Mouse (Mus musculus): Measurements from ENCODE around the gene Gtpbp6. TPM values are rescaled to one million over a fixed set of nuclear protein-coding genes. Genes with fewer than 3 reads are reported as not detected.
"Not testable (repeated sequence)": the region's sequence is repeated elsewhere in the genome, so short reads cannot be mapped to it uniquely, and the experiment has no call there.

Gtpbp6 gene
- 32.0 and 42.1 TPM in 2 replicates for polyA plus RNA-seq (2015; fragmentation: Nextera tagmentation; extraction: Ambion mirVana)

DNA sequence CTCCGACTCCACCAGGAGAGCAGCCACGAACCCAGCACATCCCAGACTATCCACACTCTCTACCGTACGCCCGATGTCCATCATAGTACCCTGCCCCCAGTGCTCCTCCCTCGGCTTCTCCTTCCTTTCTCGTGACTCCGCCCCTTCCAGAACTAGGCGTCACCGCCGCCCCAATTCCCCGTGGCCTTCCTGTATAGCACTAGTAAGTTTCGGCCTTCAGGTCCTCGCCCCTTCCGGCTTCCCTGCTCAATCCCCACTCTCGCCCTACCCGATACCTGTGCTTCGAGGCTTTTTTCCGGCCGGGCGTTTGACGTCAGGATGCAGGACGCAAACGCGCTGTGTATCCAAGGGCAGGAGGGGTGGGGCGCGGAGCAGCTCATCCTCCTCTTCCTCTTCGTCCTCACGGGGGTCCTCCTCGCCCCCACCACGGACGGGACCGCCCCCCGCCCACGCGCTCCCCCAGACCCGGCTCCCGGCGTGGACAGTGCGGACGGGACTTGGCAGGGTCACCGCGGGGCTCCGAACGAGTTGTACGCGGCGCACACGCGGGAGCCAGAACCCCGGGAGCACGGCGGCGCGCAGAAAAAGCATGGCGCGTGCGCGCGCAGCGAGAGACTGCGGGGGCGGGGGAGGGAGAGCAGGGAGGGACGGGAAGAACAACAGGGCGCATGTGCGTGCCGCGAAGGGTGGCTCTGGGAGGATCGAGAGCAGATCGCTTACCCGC is at the start of gene Gtpbp6:
Gtpbp6 (minus strand) TSS at position 617 of the 724 bp plus-strand sequence.
- peaks cover 11% of the 10 kb centered on the region for H3K4me1 ChIP-seq
- peak within 1 kb of the TSS; percentile 81 for H3K4me3 ChIP-seq
- H3K9me3 ChIP-seq, result no peaks in the 10 kb centered on the region
- H3K4me2 ChIP-seq, result peak within 1 kb of the TSS; percentile 91
- H3K27me3 ChIP-seq, result no peaks in the 10 kb centered on the region
- H3K36me3 ChIP-seq, result peaks cover 50% of the 10 kb centered on the region
- peak within 1 kb of the TSS; percentile 85 for H3K9ac ChIP-seq
- ATAC-seq (ENCODE audit: insufficient number of reproducible peaks, insufficient read depth, low FRiP score, low TSS enrichment, low read depth), result peak; percentile 87
- under 1% methylated on average over 70 of the region's 71 CpGs for WGBS
- H3K27ac ChIP-seq, result peak within 1 kb of the TSS; percentile 99

DNA sequence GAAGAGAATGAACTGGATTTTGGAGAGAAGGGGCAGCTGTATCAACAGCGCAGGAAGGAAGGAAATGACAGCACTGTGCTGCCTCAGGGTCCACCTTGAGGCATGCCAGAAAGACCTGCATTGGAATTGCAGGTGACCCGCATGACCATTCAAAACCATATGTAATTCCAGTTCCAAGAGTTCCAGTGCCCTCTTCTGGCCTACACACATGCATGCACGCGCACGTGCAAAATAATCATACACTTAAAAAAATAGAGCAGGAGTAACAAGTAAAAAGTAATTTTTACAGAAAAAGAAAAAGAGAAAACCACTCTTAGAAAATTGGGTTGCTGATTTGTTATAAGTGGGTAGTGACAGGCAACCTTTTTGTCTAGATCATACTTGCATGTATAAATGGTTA is 35.0 kb upstream of the Gtpbp6 start:
- Histone ChIP-seq H3K9ac (no peak overlapping the region), H3K36me3 (peaks cover 79% of the 10 kb centered on the region), H3K27ac (no peak overlapping the region), H3K4me2 (no peak overlapping the region), H3K4me3 (no peak overlapping the region), H3K27me3 (no peaks in the 10 kb centered on the region), H3K4me1 (no peaks in the 10 kb centered on the region), H3K9me3 (no peaks in the 10 kb centered on the region)
- WGBS, result 89% methylated on average over 5 of the region's 5 CpGs
- no peak for ATAC-seq (ENCODE audit: insufficient number of reproducible peaks, insufficient read depth, low FRiP score, low TSS enrichment, low read depth)

DNA sequence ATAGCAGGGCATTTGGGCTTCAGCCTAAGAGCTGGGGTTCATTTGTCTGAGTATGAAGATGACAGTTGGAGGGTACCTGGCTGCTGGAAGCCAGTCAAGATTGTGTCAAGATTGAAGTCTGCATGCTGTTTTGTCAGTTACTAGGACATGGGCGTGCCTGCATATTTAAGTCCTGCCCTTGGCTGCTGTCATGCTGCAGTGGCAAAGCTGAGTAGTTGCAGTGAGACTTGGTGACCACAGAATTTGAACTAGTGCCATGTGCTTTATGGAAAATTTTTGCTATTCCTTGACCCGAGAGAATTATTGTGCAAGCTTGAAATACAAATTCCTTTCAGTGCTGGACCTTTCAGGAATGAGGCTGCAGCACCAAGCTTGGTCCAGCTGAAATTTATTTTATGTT is 34.3 kb upstream of the Gtpbp6 start:
- no peak overlapping the region for H3K4me2 ChIP-seq
- H3K36me3 ChIP-seq, result peaks cover 76% of the 10 kb centered on the region
- ATAC-seq (ENCODE audit: insufficient number of reproducible peaks, insufficient read depth, low FRiP score, low TSS enrichment, low read depth), result no peak

DNA sequence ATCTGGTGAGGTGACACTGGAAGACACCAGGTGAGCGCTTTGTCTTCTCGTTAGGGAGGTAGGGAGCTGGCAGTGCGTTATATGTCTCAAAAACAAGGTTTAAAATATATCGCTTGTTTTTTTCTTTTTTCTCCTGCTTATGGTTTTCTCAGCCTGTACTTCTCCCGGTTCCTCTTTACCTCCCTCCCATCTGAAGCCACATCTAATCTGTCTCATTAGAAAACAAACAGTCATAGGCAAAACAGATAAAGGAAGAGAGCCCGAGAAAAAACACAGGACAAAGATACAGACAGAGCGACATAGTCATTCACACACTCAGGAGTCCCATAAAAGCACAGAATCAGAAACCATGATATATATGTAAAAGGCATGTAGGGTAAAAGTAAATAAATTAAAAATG is 32.4 kb upstream of the Gtpbp6 start:
- 92% methylated on average over 7 of the region's 7 CpGs for WGBS
- Histone ChIP-seq H3K4me1 (no peaks in the 10 kb centered on the region), H3K27ac (no peak overlapping the region), H3K4me3 (no peak overlapping the region), H3K36me3 (peaks cover 59% of the 10 kb centered on the region), H3K9ac (no peak overlapping the region), H3K9me3 (no peaks in the 10 kb centered on the region), H3K27me3 (no peaks in the 10 kb centered on the region), H3K4me2 (no peak overlapping the region)
- no peak for ATAC-seq (ENCODE audit: insufficient number of reproducible peaks, insufficient read depth, low FRiP score, low TSS enrichment, low read depth)

More for the DNA sequence above, 34.3 kb upstream of the Gtpbp6 start:
- no peaks in the 10 kb centered on the region for H3K4me1 ChIP-seq
- H3K9me3 ChIP-seq, result no peaks in the 10 kb centered on the region
- H3K27ac ChIP-seq, result no peak overlapping the region
- no peaks in the 10 kb centered on the region for H3K27me3 ChIP-seq
- 88% methylated on average over 2 of the region's 2 CpGs for WGBS
- no peak overlapping the region for H3K4me3 ChIP-seq
- no peak overlapping the region for H3K9ac ChIP-seq

DNA sequence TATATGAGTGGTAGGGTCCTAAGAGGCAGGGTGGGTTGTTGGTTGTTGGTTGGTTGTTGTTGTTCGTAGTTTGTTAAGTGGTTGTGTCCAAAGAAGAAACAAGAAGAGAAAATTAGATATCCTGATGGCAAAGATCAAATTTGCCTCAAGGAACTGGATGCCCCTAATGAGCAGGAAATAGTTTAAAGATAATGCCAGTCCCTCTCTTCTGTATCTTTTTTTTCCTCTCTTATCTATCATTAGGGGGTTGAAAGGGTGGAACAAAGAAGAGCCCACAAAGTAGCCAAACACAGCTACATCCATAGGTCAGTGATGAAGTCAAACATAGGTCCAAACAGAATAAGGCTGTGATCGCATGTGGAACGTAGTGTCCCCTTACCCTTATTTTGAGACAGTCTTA is 31.3 kb upstream of the Gtpbp6 start:
- Histone ChIP-seq H3K27me3 (no peaks in the 10 kb centered on the region), H3K9ac (no peak overlapping the region), H3K4me3 (no peak overlapping the region), H3K36me3 (peaks cover 49% of the 10 kb centered on the region), H3K27ac (no peak overlapping the region), H3K9me3 (no peaks in the 10 kb centered on the region), H3K4me2 (no peak overlapping the region), H3K4me1 (no peaks in the 10 kb centered on the region)
- 91% methylated on average over 3 of the region's 3 CpGs for WGBS
- ATAC-seq (ENCODE audit: insufficient number of reproducible peaks, insufficient read depth, low FRiP score, low TSS enrichment, low read depth), result no peak

DNA sequence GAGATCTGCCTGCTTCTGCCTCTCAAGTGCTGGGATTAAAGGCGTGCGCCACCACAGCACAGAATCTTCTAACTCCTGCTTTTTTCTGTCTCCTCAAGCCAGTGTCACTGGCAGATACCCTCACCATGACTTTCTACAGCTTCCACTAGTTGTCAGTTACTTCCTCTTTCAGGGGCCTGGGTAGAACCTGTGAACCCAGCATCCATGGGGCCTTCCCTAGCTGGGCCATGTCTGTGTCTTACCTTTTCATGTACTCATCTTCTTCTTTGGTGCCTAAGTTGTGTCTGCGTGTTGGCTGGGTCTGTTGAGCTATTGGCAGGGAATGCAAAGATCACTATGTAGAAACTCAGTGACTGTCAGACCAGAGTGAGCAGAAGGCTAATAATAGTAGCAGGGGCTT is 29.8 kb upstream of the Gtpbp6 start:
- Histone ChIP-seq H3K9ac (no peak overlapping the region), H3K27ac (no peak overlapping the region), H3K4me3 (no peak overlapping the region), H3K36me3 (peaks cover 36% of the 10 kb centered on the region), H3K4me2 (no peak overlapping the region), H3K9me3 (no peaks in the 10 kb centered on the region), H3K27me3 (no peaks in the 10 kb centered on the region), H3K4me1 (no peaks in the 10 kb centered on the region)
- WGBS, result 93% methylated on average over 3 of the region's 3 CpGs
- no peak for ATAC-seq (ENCODE audit: insufficient number of reproducible peaks, insufficient read depth, low FRiP score, low TSS enrichment, low read depth)

DNA sequence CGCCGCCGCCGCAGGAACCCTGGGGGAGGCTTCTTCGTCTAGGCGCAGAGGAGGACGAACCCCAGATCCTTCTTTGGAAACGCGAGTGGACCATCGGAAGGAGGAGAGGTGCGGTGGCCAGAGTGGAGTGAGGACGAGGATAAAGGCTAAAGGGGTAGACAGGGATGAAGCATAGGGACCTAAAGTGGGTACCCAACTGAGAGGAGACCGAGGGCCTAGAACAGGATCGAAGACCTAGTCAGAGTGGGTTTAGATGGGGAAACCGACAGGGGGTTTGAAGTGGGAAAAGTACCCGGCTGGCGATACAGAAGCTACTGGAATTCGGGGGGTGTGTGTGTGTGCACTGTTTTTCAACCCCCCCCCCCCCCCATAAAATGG is 28.1 kb upstream of the Gtpbp6 start:
- no peak for ATAC-seq (ENCODE audit: insufficient number of reproducible peaks, insufficient read depth, low FRiP score, low TSS enrichment, low read depth)
- peak overlapping the region; percentile 75 for H3K4me2 ChIP-seq
- peak overlapping the region; percentile 89 for H3K4me3 ChIP-seq
- H3K36me3 ChIP-seq, result peaks cover 22% of the 10 kb centered on the region
- no peaks in the 10 kb centered on the region for H3K27me3 ChIP-seq
- H3K4me1 ChIP-seq, result no peaks in the 10 kb centered on the region
- 4% methylated on average over 18 of the region's 18 CpGs for WGBS
- peak overlapping the region; percentile 84 for H3K9ac ChIP-seq
- peak overlapping the region; percentile 75 for H3K27ac ChIP-seq
- no peaks in the 10 kb centered on the region for H3K9me3 ChIP-seq

DNA sequence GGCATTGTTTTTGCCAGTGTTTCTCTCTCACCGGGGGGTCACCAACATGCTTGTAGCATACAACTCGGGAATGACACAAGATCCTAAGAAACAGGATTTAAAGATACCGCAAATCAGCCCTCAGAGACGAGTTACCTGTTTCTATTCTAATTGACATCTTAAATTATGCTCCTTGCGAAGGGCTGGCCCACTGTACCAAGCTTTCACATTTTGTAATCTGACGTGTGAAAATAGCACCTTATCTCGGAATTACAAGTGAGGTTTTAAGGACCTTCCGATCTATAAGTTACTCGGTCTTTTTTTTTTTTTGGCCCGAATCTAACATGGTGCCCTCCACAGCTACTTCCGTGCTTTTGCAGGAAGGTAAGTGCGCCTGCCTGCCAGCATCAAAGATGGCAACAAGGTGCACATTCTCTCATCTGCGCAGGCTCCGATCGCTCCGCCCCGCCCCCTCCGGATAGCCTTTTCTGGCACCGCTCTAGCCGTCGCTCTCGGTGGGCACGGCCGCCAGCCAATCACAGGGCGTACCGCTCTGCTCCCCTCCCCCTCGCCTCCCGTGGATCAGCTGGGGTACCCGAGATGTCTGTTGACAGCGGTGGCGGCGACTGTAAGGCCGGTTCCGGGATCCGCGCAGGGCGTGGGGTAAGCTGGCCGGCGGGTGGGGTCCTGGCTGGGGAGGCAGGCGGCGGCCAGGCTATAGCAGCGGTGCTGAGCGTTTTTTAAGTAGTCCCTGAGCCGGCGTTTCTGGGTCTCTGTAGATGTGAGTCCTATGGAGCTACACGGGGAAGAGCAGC is 27.5 kb upstream of the Gtpbp6 start, which contains the start of gene Chfr:
Chfr (plus strand) TSS at position 550 of the 794 bp plus-strand sequence.
- peak within 1 kb of the TSS; percentile 75 for H3K27ac ChIP-seq
- peaks cover 4% of the 10 kb centered on the region; the same call in 1 of the 2 replicates for H3K9me3 ChIP-seq
- peak within 1 kb of the TSS; percentile 75 for H3K4me2 ChIP-seq
- peak within 1 kb of the TSS; percentile 84 for H3K9ac ChIP-seq
- peak within 1 kb of the TSS; percentile 89 for H3K4me3 ChIP-seq
- no peaks in the 10 kb centered on the region for H3K4me1 ChIP-seq
- ATAC-seq (ENCODE audit: insufficient number of reproducible peaks, insufficient read depth, low FRiP score, low TSS enrichment, low read depth), result peak; percentile 98
- 3% methylated on average over 46 of the region's 46 CpGs for WGBS
- H3K27me3 ChIP-seq, result no peaks in the 10 kb centered on the region
- H3K36me3 ChIP-seq, result peaks cover 22% of the 10 kb centered on the region

DNA sequence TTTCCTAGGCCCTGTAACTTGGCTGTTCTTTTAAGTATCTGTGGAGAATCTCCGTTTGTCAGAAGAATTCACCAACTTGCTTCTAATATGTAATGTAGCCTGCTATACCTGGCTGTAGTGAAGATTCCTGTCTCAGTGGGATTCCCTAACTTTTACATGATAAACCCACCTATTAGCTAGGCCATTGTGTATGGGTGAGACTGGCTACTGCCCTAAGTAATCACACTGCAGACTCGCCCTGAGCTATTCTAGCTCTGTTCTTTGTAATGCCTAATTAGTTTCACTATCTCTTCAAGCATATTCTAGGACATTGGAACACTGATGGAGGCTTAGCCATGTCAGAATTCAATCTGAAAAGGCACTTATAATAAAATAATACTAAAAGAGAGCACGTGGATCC is 14.4 kb upstream of the Gtpbp6 start:
- not testable (repeated sequence) for H3K27ac ChIP-seq; H3K27me3 ChIP-seq; H3K4me3 ChIP-seq; H3K4me2 ChIP-seq; H3K9ac ChIP-seq; ATAC-seq (ENCODE audit: insufficient number of reproducible peaks, insufficient read depth, low FRiP score, low TSS enrichment, low read depth); H3K9me3 ChIP-seq; H3K4me1 ChIP-seq
- 81% methylated on average over 3 of the region's 3 CpGs for WGBS
- H3K36me3 ChIP-seq, result peaks cover 58% of the 10 kb centered on the region

DNA sequence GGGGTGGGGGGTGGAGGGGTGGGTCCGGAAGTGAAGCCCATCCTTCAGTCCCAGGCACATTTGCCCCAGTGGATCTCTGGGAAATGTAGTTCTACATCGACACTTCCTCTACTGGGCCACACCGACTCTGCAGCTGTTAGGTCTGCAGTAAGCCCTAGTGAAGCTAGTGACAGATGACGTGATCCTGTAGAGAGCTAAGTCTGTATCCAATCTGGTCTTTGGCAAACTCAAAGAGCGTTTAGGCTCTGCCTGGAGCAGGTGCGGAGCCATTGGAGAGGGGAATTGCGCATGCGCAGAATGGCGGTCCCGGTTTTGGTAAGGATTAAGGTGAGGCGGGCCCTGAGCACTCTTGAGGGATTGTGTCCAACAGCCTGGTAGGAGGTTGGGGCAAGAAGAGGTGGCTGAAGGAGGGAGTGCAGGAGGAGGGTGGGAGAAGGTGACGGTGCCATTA is 2.0 kb upstream of the Gtpbp6 start, which contains the start of gene Zfp605:
Zfp605 (plus strand) TSS at position 102 of the 451 bp plus-strand sequence.
- WGBS, result under 1% methylated on average over 12 of the region's 12 CpGs
- peak within 1 kb of the TSS; percentile 61 for H3K4me3 ChIP-seq
- peak within 1 kb of the TSS; percentile 73 for H3K9ac ChIP-seq
- H3K27ac ChIP-seq, result peak within 1 kb of the TSS; percentile 55
- H3K4me2 ChIP-seq, result peak within 1 kb of the TSS; percentile 66
- H3K4me1 ChIP-seq, result peaks cover 11% of the 10 kb centered on the region
- H3K36me3 ChIP-seq, result peaks cover 44% of the 10 kb centered on the region
- no peaks in the 10 kb centered on the region for H3K9me3 ChIP-seq
- ATAC-seq (ENCODE audit: insufficient number of reproducible peaks, insufficient read depth, low FRiP score, low TSS enrichment, low read depth), result peak; percentile 34
- H3K27me3 ChIP-seq, result no peaks in the 10 kb centered on the region

DNA sequence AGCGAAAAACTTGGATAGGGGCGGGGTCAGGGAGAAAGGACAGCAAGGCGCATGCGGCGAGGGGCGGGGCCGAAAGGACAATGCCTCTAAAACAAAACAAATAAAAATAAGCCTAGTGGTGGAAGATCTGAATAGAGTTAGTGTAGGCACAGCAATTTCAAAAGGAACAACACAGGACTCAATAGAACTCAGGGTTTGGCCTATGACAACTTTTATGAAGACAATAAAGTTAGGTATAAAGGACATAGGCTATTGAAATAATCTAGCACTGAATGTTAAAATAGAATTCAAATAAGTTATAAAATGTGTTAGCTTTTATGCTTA is 270 bp upstream of the Gtpbp6 start:
- peaks cover 50% of the 10 kb centered on the region for H3K36me3 ChIP-seq
- H3K4me2 ChIP-seq, result peak overlapping the region; percentile 91
- peak overlapping the region; percentile 99 for H3K27ac ChIP-seq
- H3K9me3 ChIP-seq, result no peaks in the 10 kb centered on the region
- no peaks in the 10 kb centered on the region for H3K27me3 ChIP-seq
- WGBS, result under 1% methylated on average over 7 of the region's 7 CpGs
- H3K4me3 ChIP-seq, result peak overlapping the region; percentile 81
- peaks cover 11% of the 10 kb centered on the region for H3K4me1 ChIP-seq
- ATAC-seq (ENCODE audit: insufficient number of reproducible peaks, insufficient read depth, low FRiP score, low TSS enrichment, low read depth), result no peak
- H3K9ac ChIP-seq, result no peak overlapping the region

All from embryonic facial prominence, embryonic 13.5 days (tissue).